Comparison of ENCODE assay signal across 7 mouse cellular contexts in genomic region chr11:95990886-95991708, GRCm38 (mm10). TPM values are rescaled to one million over a fixed set of nuclear protein-coding genes. Genes with fewer than 3 reads are reported as not detected.
DNase-seq lines count a peak whose midpoint lies in the region; ATAC-seq lines count a peak whose summit lies in the region.

No protein-coding gene starts in this region.

- H3K4me1 ChIP-seq in lung, embryonic 16.5 days (replicated peaks; ENCODE audit: control insufficient read depth, insufficient read depth, low read length) = peaks cover 61% of the 10 kb centered on the region
- H3K4me1 ChIP-seq in embryonic facial prominence, embryonic 14.5 days (ENCODE audit: control insufficient read depth, insufficient read depth, low read length) = peaks cover 50% of the 10 kb centered on the region
- H3K4me1 ChIP-seq in hindbrain, embryonic 12.5 days = peaks cover 55% of the 10 kb centered on the region

- WGBS in lung, embryonic 16.5 days = 13% methylated on average over 25 of the region's 49 CpGs
- WGBS in embryonic facial prominence, embryonic 14.5 days = 6% methylated on average over 16 of the region's 49 CpGs
- under 1% methylated on average over 29 of the region's 49 CpGs for WGBS in hindbrain, embryonic 12.5 days

- no peak for DNase-seq in lung, postnatal 14 days
- DNase-seq in embryonic facial prominence, embryonic 14.5 days (ENCODE audit: low spot score) = peak; percentile 82
- DNase-seq in lung, postnatal 4 days = peak; percentile 62 to 72
- no peak for DNase-seq in ovary, postnatal 10 days (ENCODE audit: low spot score)
- DNase-seq in T-cell, adult 2 months (ENCODE audit: low spot score) = no peak

- 0 out of 2 replicates have a peak, but pooled peaks cover 2% of the 10 kb centered on the region for H3K9me3 ChIP-seq in lung, embryonic 16.5 days (ENCODE audit: control insufficient read depth, low read length)
- no peaks in the 10 kb centered on the region for H3K9me3 ChIP-seq in embryonic facial prominence, embryonic 14.5 days (ENCODE audit: control insufficient read depth, low read length)
- no peaks in the 10 kb centered on the region for H3K9me3 ChIP-seq in hindbrain, embryonic 12.5 days (replicated peaks)

- no peaks in the 10 kb centered on the region for H3K36me3 ChIP-seq in lung, embryonic 16.5 days (ENCODE audit: control insufficient read depth, insufficient read depth, low read length)
- H3K36me3 ChIP-seq in embryonic facial prominence, embryonic 14.5 days (ENCODE audit: control insufficient read depth, insufficient read depth, low read length) = no peaks in the 10 kb centered on the region; the same call in 1 of the 2 replicates
- peaks cover 18% of the 10 kb centered on the region for H3K36me3 ChIP-seq in hindbrain, embryonic 12.5 days

- H3K4me3 ChIP-seq in lung, embryonic 16.5 days (ENCODE audit: low read length) = peak overlapping the region; percentile 54
- H3K4me3 ChIP-seq in embryonic facial prominence, embryonic 14.5 days (ENCODE audit: low read depth, low read length) = peak overlapping the region; percentile 42
- peak overlapping the region; percentile 50 for H3K4me3 ChIP-seq in hindbrain, embryonic 12.5 days

- peak overlapping the region; percentile 82 for H3K27ac ChIP-seq in lung, embryonic 16.5 days (ENCODE audit: low read length)
- H3K27ac ChIP-seq in embryonic facial prominence, embryonic 14.5 days (replicated peaks; ENCODE audit: low read depth, low read length) = peak overlapping the region; percentile 92
- peak overlapping the region; percentile 97 for H3K27ac ChIP-seq in hindbrain, embryonic 12.5 days

- peak; percentile 71 for ATAC-seq in lung, embryonic 16.5 days (ENCODE audit: low read depth)
- peak; percentile 78 for ATAC-seq in embryonic facial prominence, embryonic 14.5 days (ENCODE audit: low read depth)
- ATAC-seq in hindbrain, embryonic 12.5 days (ENCODE audit: low FRiP score) = peak; percentile 85

- peak overlapping the region; percentile 83 for H3K4me2 ChIP-seq in lung, embryonic 16.5 days (ENCODE audit: low read depth, low read length)
- peak overlapping the region; percentile 85 for H3K4me2 ChIP-seq in embryonic facial prominence, embryonic 14.5 days (ENCODE audit: low read depth, low read length)
- peak overlapping the region; percentile 91 for H3K4me2 ChIP-seq in hindbrain, embryonic 12.5 days (replicated peaks)

- peak overlapping the region; percentile 82 for H3K9ac ChIP-seq in lung, embryonic 16.5 days (ENCODE audit: low read length)
- H3K9ac ChIP-seq in embryonic facial prominence, embryonic 14.5 days (ENCODE audit: low read depth, low read length) = peak overlapping the region; percentile 73
- peak overlapping the region; percentile 87 for H3K9ac ChIP-seq in hindbrain, embryonic 12.5 days

- H3K27me3 ChIP-seq in lung, embryonic 16.5 days (ENCODE audit: control insufficient read depth, insufficient read depth, low read depth, low read length) = no peaks in the 10 kb centered on the region
- no peaks in the 10 kb centered on the region for H3K27me3 ChIP-seq in embryonic facial prominence, embryonic 14.5 days (replicated peaks; ENCODE audit: control insufficient read depth, insufficient read depth, low read length)
- no peaks in the 10 kb centered on the region for H3K27me3 ChIP-seq in hindbrain, embryonic 12.5 days

RNA-seq across cellular contexts. Expression of gene Igf2bp1, which starts 14.6 kb away (rescaled TPM):
- polyA plus RNA-seq in lung, embryonic 16.5 days (2015; fragmentation: Nextera tagmentation; extraction: Ambion mirVana) = 31.0 and 36.2 TPM in 2 replicates
- 19.9 and 31.4 TPM in 2 replicates for polyA plus RNA-seq in embryonic facial prominence, embryonic 14.5 days (2014; fragmentation: Nextera tagmentation; extraction: Ambion mirVana)
- 71.1 and 73.3 TPM in 2 replicates for polyA plus RNA-seq in hindbrain, embryonic 12.5 days (2016; fragmentation: Nextera tagmentation; extraction: Ambion mirVana)

RNA-seq across cellular contexts. Expression of gene Gip, which starts 33.2 kb away (rescaled TPM):
- not detected in 2 replicates for polyA plus RNA-seq in lung, embryonic 16.5 days (2015; fragmentation: Nextera tagmentation; extraction: Ambion mirVana)
- polyA plus RNA-seq in embryonic facial prominence, embryonic 14.5 days (2014; fragmentation: Nextera tagmentation; extraction: Ambion mirVana) = not detected in 2 replicates
- polyA plus RNA-seq in hindbrain, embryonic 12.5 days (2016; fragmentation: Nextera tagmentation; extraction: Ambion mirVana) = not detected in 2 replicates

RNA-seq across cellular contexts. Expression of gene Snf8, which starts 43.6 kb away (rescaled TPM):
- 84.3 and 92.0 TPM in 2 replicates for polyA plus RNA-seq in lung, embryonic 16.5 days (2015; fragmentation: Nextera tagmentation; extraction: Ambion mirVana)
- polyA plus RNA-seq in embryonic facial prominence, embryonic 14.5 days (2014; fragmentation: Nextera tagmentation; extraction: Ambion mirVana) = 33.4 and 36.6 TPM in 2 replicates
- 115 and 118 TPM in 2 replicates for polyA plus RNA-seq in hindbrain, embryonic 12.5 days (2016; fragmentation: Nextera tagmentation; extraction: Ambion mirVana)

Comparison
In these comparisons a context has a peak if more than half of its experiments do, and no peak if none do; other contexts are left out.
1. DNase-seq: peak in embryonic facial prominence, embryonic 14.5 days (single experiment) and lung, postnatal 4 days (2 of 2); none in lung, postnatal 14 days (single experiment), ovary, postnatal 10 days (single experiment) and T-cell, adult 2 months (single experiment).
2. Peak in every context shown above with its lines, with median percentiles within 50 percentile points of each other: ATAC-seq, H3K27ac ChIP-seq, H3K4me2 ChIP-seq, H3K4me3 ChIP-seq and H3K9ac ChIP-seq.